Mouse (Mus musculus) liver, adult 10 weeks (tissue): ENCODE data around the gene Hp1bp3. TPM values are rescaled to one million over a fixed set of nuclear protein-coding genes. Genes with fewer than 3 reads are reported as not detected.

Experiments used
- polyA plus RNA-seq: library from polyadenylated mRNA; stranded (reverse); fragments of 350-450 nt; fragmentation: Illumina TruSeq; extraction: RNeasy Lipid Tissue Mini Kit (QIAGEN cat#74804); gene quantifications from one replicate; pipeline ENCODE4 v1.2.3, GENCODE M21; 2014; ENCODE audit warnings: low read depth, low replicate concordance

Gene Hp1bp3
- 67.0 TPM for polyA plus RNA-seq

GRCm38 (mm10) chr4:138216200-138216890 is at the start of gene Hp1bp3:
TSS of gene Hp1bp3 (plus strand) at chr4:138216296.

GRCm38 (mm10) chr4:138250088-138250960 is 34.2 kb downstream of the Hp1bp3 start, which contains the start of the genes Sh2d5 and Kif17:
TSS of gene Sh2d5 (plus strand) at chr4:138250403.
TSS of gene Kif17 (plus strand) at chr4:138250435.

Other genes starting within 250 kb of the Hp1bp3 start
- 13.8 TPM for gene Eif4g3, start 223.3 kb upstream of the Hp1bp3 start, polyA plus RNA-seq
- gene Sh2d5, start 34.1 kb downstream of the Hp1bp3 start, polyA plus RNA-seq = not detected
- gene Kif17, start 34.1 kb downstream of the Hp1bp3 start, polyA plus RNA-seq = not detected
- 17.6 TPM for gene Ddost, start 88.4 kb downstream of the Hp1bp3 start, polyA plus RNA-seq
- 66.4 TPM for gene Pink1, start 110.0 kb downstream of the Hp1bp3 start, polyA plus RNA-seq
- gene Cda, start 151.7 kb downstream of the Hp1bp3 start, polyA plus RNA-seq = 2.2 TPM
- gene Fam43b, start 180.2 kb downstream of the Hp1bp3 start, polyA plus RNA-seq = not detected
- 3.7 TPM for gene Mul1, start 218.4 kb downstream of the Hp1bp3 start, polyA plus RNA-seq
- 34.1 TPM for gene Camk2n1, start 238.0 kb downstream of the Hp1bp3 start, polyA plus RNA-seq